Mouse (Mus musculus): ENCODE data around the gene Arl4d. TPM values are rescaled to one million over a fixed set of nuclear protein-coding genes. Genes with fewer than 3 reads are reported as not detected.

Gene Arl4d
- 1 to 10 TPM; 2.0 to 8.3 TPM for polyA plus RNA-seq (2017; shearing (Covaris generic))

DNA sequence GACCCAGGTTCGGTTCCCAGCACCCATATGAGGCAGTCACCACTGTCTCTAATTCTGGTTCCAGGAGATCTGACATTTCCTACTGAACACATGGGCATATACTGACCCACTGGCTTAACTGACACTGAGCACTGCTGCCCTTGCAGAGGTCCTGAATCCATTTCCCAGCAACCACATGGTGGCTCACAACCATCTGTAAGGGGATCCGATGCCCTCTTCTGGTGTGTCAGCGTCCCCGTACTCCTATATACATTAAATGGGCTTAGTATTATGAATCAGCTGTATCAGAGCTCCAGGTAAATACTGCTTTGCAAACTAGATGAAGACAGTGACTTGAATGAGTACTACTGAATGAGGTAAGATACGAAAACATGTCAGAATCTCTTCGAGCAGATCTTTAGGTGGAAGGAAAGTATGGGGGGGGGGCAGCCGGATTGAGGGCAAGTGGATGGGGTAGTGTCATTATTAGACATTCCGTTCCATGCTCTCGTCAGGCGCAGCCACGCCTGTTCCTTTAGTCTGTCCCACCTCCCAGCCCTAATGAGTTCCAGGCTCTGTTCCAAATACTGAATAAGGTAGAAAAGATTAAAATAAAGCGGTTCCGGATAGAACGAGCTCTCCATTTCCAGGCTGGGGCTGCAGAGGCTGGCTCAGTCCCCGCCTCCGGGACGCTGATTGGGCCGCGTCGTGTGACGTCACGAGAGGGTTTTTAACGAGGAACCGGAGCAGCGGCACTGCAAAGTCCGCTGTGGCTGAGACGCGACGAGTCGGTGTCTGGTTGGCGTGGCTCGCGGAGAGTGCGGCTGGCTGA, at the start of gene Arl4d:
TSS of gene Arl4d (plus strand) at position 717 of the 811 bp plus-strand sequence.

DNA sequence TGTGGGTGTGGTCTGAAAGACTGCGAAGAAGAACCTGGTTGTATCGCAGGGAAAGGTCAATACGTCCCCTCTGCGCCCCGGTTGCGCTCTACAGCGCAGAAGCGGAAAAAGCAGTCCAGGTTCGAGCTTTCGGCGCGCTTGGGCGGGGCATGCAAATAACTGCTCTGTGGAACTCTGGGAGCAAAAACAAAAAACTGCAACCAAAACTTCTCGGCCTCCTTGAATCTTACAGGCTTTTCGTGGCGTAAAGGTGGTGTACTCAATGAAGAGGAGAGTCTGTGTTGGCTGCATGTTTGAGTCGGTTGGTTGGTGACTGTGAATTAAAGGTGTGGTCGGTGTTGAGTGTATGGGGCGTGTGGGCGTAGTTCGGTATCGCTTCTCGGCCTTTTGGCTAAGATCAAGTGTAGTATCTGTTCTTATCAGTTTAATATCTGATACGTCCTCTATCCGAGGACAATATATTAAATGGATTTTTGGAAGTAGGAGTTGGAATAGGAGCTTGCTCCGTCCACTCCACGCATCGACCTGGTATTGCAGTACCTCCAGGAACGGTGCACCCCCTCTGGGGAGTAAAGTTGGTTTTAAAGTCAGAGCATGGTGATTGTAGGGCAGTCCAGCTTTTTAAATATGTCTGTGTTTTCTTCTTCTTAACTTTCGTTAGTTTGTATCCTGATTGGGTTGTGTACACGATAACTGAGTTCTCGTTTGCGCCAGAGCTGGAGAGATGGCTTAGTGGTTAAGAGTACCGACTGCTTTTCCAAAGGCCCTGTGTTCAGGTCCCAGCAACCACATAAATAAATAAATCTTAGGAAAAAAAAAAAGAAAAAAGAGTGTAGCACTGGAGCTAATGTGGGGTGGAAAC, 38.1 kb upstream of the Arl4d start, which contains the start of gene Rdm1:
TSS of gene Rdm1 (plus strand) at position 201 of the 862 bp plus-strand sequence.

Other genes starting within 250 kb of the Arl4d start
- gene Aarsd1, start 247.9 kb upstream of the Arl4d start, polyA plus RNA-seq (2017; shearing (Covaris generic)): 10 to 100 TPM; 30.6 to 35.3 TPM
- 1 to 10 TPM; 1.5 to 3.9 TPM for gene Gm27029, start 240.7 kb upstream of the Arl4d start, polyA plus RNA-seq (2017; shearing (Covaris generic))
- 10 to 100 TPM; 28.1 to 38.0 TPM for gene Rundc1, start 240.5 kb upstream of the Arl4d start, polyA plus RNA-seq (2017; shearing (Covaris generic))
- gene Ptges3l, start 240.2 kb upstream of the Arl4d start, polyA plus RNA-seq (2017; shearing (Covaris generic)): 1 to 10 TPM; 4.3 to 5.1 TPM
- gene Rpl27, start 223.2 kb upstream of the Arl4d start, polyA plus RNA-seq (2017; shearing (Covaris generic)): 100 to 1,000 TPM; 267 to 297 TPM
- 100 to 1,000 TPM; 165 to 180 TPM for gene Ifi35, start 217.1 kb upstream of the Arl4d start, polyA plus RNA-seq (2017; shearing (Covaris generic))
- 1 to 10 TPM in 1 of 2 experiments, under 1 TPM in 1; 0.30 to 3.6 TPM for gene Rnd2, start 200.5 kb upstream of the Arl4d start, polyA plus RNA-seq (2017; shearing (Covaris generic))
- under 1 TPM; 0.70 to 0.72 TPM for gene Vat1, start 199.3 kb upstream of the Arl4d start, polyA plus RNA-seq (2017; shearing (Covaris generic))
- 1 to 10 TPM; 1.5 to 3.2 TPM for gene Brca1, start 113.6 kb upstream of the Arl4d start, polyA plus RNA-seq (2017; shearing (Covaris generic))
- 100 to 1,000 TPM in 1 of 2 experiments, 10 to 100 TPM in 1; 96.3 to 115 TPM for gene Nbr1, start 113.4 kb upstream of the Arl4d start, polyA plus RNA-seq (2017; shearing (Covaris generic))
- gene Tmem106a, start 83.3 kb upstream of the Arl4d start, polyA plus RNA-seq (2017; shearing (Covaris generic)): 10 to 100 TPM; 12.2 to 12.5 TPM
- 1 to 10 TPM in 1 of 2 experiments, under 1 TPM in 1; 0.29 to 1.6 TPM for gene Gm11634, start 66.3 kb upstream of the Arl4d start, polyA plus RNA-seq (2017; shearing (Covaris generic))
- 10 to 100 TPM; 54.0 to 80.1 TPM for gene Rdm1, start 38.3 kb upstream of the Arl4d start, polyA plus RNA-seq (2017; shearing (Covaris generic))
- 10 to 100 TPM; 52.9 to 60.1 TPM for gene Dhx8, start 67.4 kb downstream of the Arl4d start, polyA plus RNA-seq (2017; shearing (Covaris generic))
- gene Etv4, start 119.8 kb downstream of the Arl4d start, polyA plus RNA-seq (2017; shearing (Covaris generic)): under 1 TPM in 1 of 2 experiments, not detected in 1; 0.55 TPM
- gene Meox1, start 228.8 kb downstream of the Arl4d start, polyA plus RNA-seq (2017; shearing (Covaris generic)): not detected

All from inflammation-experienced regulatory T-cells (primary cell).